Mouse (Mus musculus) brain, embryonic 14.5 days (tissue): ENCODE results near the gene Card11.

ENCODE experiments used
- CTCF ChIP-seq: fragments of 200-500 bp; IDR thresholded peaks from 2 replicates; pipeline ENCODE4 v1.5.1; 2012; ENCODE audit warnings: inconsistent platforms, mild to moderate bottlenecking, moderate library complexity, borderline replicate concordance; ENCODE audit not compliant: insufficient read depth, insufficient read length; ENCODE audit errors: extremely low read depth
- POLR2A ChIP-seq: fragments of 200-500 bp; IDR thresholded peaks from 2 replicates; pipeline ENCODE4 v1.6.1; 2012; ENCODE audit warnings: mild to moderate bottlenecking, inconsistent platforms, borderline replicate concordance; ENCODE audit not compliant: poor library complexity, insufficient read depth, insufficient read length, severe bottlenecking; ENCODE audit errors: extremely low read depth

GRCm38 (mm10) chr5:140959160-140959559 is 41.2 kb downstream of the Card11 start:
- no peak for TF ChIP-seq CTCF
- TF ChIP-seq POLR2A: no peak
